Mouse (Mus musculus) midbrain, embryonic 13.5 days (tissue): Measurements from ENCODE around the gene Ndufa4l2. TPM values are rescaled to one million over a fixed set of nuclear protein-coding genes. Genes with fewer than 3 reads are reported as not detected.

Source experiments
- ATAC-seq: fragments of 200-750 bp; cut with Nextera tagmentation; 2 replicates; pipeline ENCODE4 v1.8.0; 2017; ENCODE audit warnings: mild to moderate bottlenecking, moderate TSS enrichment, moderate library complexity
- H3K27ac ChIP-seq: fragments of 300-500 bp; sonication (generic); 2 replicates; pipeline ENCODE4 v1.5.1; 2015; ENCODE audit warnings: inconsistent platforms, mild to moderate bottlenecking, moderate library complexity
- H3K27me3 ChIP-seq: fragments of 300-500 bp; sonication (generic); 2 replicates; pipeline ENCODE4 v1.6.1; 2015; ENCODE audit warnings: mild to moderate bottlenecking, inconsistent platforms
- H3K36me3 ChIP-seq: fragments of 300-500 bp; sonication (generic); 2 replicates; pipeline ENCODE4 v1.6.1; 2015; ENCODE audit warnings: mild to moderate bottlenecking, inconsistent platforms
- H3K4me1 ChIP-seq: fragments of 300-500 bp; sonication (generic); replicated peaks from 2 replicates; pipeline ENCODE4 v1.6.1; 2015; ENCODE audit warnings: inconsistent platforms
- H3K4me2 ChIP-seq: fragments of 300-500 bp; sonication (generic); replicated peaks from 2 replicates; pipeline ENCODE4 v1.6.1; 2015; ENCODE audit warnings: moderate library complexity, mild to moderate bottlenecking, inconsistent platforms
- H3K4me3 ChIP-seq: fragments of 300-500 bp; sonication (generic); replicated peaks from 2 replicates; pipeline ENCODE4 v1.5.1; 2015; ENCODE audit warnings: mild to moderate bottlenecking, inconsistent platforms
- H3K9ac ChIP-seq: fragments of 300-500 bp; sonication (generic); replicated peaks from 2 replicates; pipeline ENCODE4 v1.6.1; 2015; ENCODE audit warnings: mild to moderate bottlenecking, inconsistent platforms
- H3K9me3 ChIP-seq: fragments of 300-500 bp; sonication (generic); 2 replicates; pipeline ENCODE4 v1.6.1; 2016; ENCODE audit warnings: mild to moderate bottlenecking, inconsistent platforms
- WGBS: fragments of 180-500 bp; shearing (Covaris S2); methylation state at CpG from one replicate; pipeline ENCODE4 v1.1.7; 2015; 5-methylcytosine and 5-hydroxymethylcytosine counted together
- polyA plus RNA-seq: library from polyadenylated mRNA; unstranded; fragments of >200 nt; fragmentation: Nextera tagmentation; extraction: Ambion mirVana; gene quantifications from 2 replicates; pipeline ENCODE4 v1.2.1, GENCODE M21; 2015

Gene Ndufa4l2
- polyA plus RNA-seq, 1 experiment from 2014 or later, result 11.5 TPM

- peaks cover 36% of the 10 kb centered on the region for H3K27me3 ChIP-seq
- H3K36me3 ChIP-seq, result no peaks in the 10 kb centered on the region
- H3K4me2 ChIP-seq, result peak overlapping the region; percentile 82
- peak overlapping the region; percentile 97 for H3K27ac ChIP-seq
- H3K9ac ChIP-seq, result peak overlapping the region; percentile 70
- H3K4me3 ChIP-seq, result peak overlapping the region; percentile 45
- H3K9me3 ChIP-seq, result no peaks in the 10 kb centered on the region
- ATAC-seq, result peak; percentile 11
- WGBS, result under 1% methylated on average over 45 of the region's 46 CpGs
- H3K4me1 ChIP-seq, result peaks cover 91% of the 10 kb centered on the region
Observed at GRCm38 (mm10) chr10:127511634-127512306, 3.0 kb upstream of the Ndufa4l2 start.

DNA sequence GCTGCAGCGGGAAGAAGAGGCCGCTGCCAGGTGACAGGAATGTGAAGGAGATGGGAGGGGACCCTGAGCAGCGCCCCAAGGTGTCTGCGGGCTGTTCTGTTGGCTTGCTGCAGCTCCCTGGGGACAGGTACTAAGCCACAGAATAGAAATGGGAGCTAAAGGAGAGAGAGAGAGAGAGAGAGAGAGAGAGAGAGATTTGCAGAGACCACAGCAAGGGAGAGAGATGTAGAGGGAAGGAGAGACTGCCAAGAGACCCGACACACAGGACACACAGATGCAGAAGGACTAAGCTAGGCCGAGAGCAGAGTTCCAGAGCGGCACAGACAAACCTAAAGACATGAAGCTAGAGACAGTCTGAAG is 2.5 kb upstream of the Ndufa4l2 start:
- H3K4me3 ChIP-seq, result peak overlapping the region; percentile 45
- no peak for ATAC-seq
- peak overlapping the region; percentile 70 for H3K9ac ChIP-seq
- H3K4me2 ChIP-seq, result peak overlapping the region; percentile 82
- WGBS, result 1% methylated on average over 7 of the region's 7 CpGs
- peaks cover 96% of the 10 kb centered on the region for H3K4me1 ChIP-seq
- H3K36me3 ChIP-seq, result no peaks in the 10 kb centered on the region
- H3K9me3 ChIP-seq, result no peaks in the 10 kb centered on the region
- H3K27me3 ChIP-seq, result peaks cover 36% of the 10 kb centered on the region
- peak overlapping the region; percentile 97 for H3K27ac ChIP-seq

DNA sequence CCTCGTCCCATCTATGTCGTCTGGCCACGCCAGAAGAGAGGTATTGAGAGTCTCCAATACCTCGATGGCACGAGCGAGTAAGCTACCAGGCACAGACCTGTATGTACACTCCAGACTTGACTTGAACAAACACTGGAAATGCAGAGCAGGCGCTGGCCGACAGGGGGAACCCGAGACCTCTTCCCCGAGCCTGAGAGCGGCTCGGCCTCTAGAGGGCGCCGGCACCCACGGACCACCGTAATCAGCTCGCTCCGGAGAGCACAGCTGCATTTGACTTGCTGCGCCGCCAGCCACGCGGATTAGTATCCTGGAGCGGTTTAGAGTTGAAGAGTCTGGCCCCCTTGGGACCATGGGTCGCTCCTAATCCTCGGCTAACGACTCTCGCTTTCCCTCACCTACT is 2.0 kb upstream of the Ndufa4l2 start:
- peaks cover 96% of the 10 kb centered on the region for H3K4me1 ChIP-seq
- peaks cover 4% of the 10 kb centered on the region; the same call in 1 of the 2 replicates for H3K36me3 ChIP-seq
- H3K4me2 ChIP-seq, result peak overlapping the region; percentile 82
- peak overlapping the region; percentile 97 for H3K27ac ChIP-seq
- WGBS, result under 1% methylated on average over 27 of the region's 27 CpGs
- peak overlapping the region; percentile 70 for H3K9ac ChIP-seq
- peaks cover 36% of the 10 kb centered on the region for H3K27me3 ChIP-seq
- H3K4me3 ChIP-seq, result peak overlapping the region; percentile 45
- no peaks in the 10 kb centered on the region for H3K9me3 ChIP-seq
- ATAC-seq, result peak; percentile 32

- peaks cover 12% of the 10 kb centered on the region for H3K36me3 ChIP-seq
- H3K9me3 ChIP-seq, result no peaks in the 10 kb centered on the region
- WGBS, result under 1% methylated on average over 16 of the region's 16 CpGs
- peak; percentile 17; the same call in 1 of the 2 replicates for ATAC-seq
- peak overlapping the region; percentile 45 for H3K4me3 ChIP-seq
- peaks cover 44% of the 10 kb centered on the region for H3K27me3 ChIP-seq
- H3K4me1 ChIP-seq, result peaks cover 88% of the 10 kb centered on the region
- peak overlapping the region; percentile 43; the same call in 1 of the 2 replicates for H3K9ac ChIP-seq
- peak overlapping the region; percentile 97 for H3K27ac ChIP-seq
- peak overlapping the region; percentile 82 for H3K4me2 ChIP-seq
Observed at GRCm38 (mm10) chr10:127513501-127514091, 1.2 kb upstream of the Ndufa4l2 start.

GRCm38 (mm10) chr10:127514111-127514698 is 562 bp upstream of the Ndufa4l2 start:
- H3K4me3 ChIP-seq, result no peak overlapping the region
- no peak for ATAC-seq
- H3K27ac ChIP-seq, result peak overlapping the region; percentile 97; the same call in 1 of the 2 replicates
- no peaks in the 10 kb centered on the region for H3K9me3 ChIP-seq
- 14% methylated on average over 13 of the region's 13 CpGs for WGBS
- H3K27me3 ChIP-seq, result peaks cover 47% of the 10 kb centered on the region
- H3K36me3 ChIP-seq, result peaks cover 18% of the 10 kb centered on the region
- H3K4me1 ChIP-seq, result peaks cover 83% of the 10 kb centered on the region
- H3K9ac ChIP-seq, result no peak overlapping the region; the same call in 1 of the 2 replicates
- peak overlapping the region; percentile 82 for H3K4me2 ChIP-seq

DNA sequence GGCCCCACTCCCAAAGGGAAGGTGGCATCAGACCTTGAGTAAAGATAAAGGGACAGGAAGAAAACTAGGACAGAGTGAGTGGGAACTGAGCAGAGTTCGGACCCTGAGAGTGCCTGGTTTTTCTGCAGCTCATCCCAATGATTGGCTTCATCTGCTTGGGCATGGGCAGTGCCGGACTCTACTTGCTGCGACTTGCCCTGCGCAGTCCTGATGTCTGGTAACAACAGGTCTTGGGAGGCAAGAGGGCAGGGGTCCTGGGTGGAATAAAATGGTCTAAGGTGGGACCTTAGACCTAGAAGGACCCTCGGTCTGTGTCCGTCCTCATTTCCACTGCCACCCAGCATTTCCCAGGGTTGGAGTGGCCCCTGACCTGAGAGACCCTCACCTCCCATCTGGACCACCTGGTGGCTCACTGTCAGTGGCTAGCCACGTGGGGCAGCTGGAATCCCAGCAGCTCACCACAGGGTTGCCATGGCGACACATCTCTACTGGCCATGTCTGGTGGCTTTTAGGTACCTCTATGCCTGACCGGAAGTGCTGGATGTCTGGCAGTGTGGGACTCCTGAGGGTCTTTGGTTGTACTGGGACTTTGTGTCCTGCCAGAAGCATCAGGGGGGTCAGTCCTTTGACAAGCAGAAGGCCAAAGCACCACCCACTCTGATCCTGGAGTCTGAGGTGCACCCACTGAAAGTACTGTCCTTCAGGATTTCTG is 660 bp downstream of the Ndufa4l2 start:
- no peak for ATAC-seq
- H3K27ac ChIP-seq, result no peak overlapping the region
- peaks cover 72% of the 10 kb centered on the region for H3K4me1 ChIP-seq
- no peak overlapping the region for H3K4me3 ChIP-seq
- H3K36me3 ChIP-seq, result peaks cover 22% of the 10 kb centered on the region
- WGBS, result 24% methylated on average over 9 of the region's 9 CpGs
- H3K4me2 ChIP-seq, result no peak overlapping the region; the same call in 1 of the 2 replicates
- peaks cover 49% of the 10 kb centered on the region for H3K27me3 ChIP-seq
- H3K9me3 ChIP-seq, result no peaks in the 10 kb centered on the region
- 0 out of 2 replicates have a peak overlapping the region, but pooled peaks have one; percentile 16 for H3K9ac ChIP-seq

DNA sequence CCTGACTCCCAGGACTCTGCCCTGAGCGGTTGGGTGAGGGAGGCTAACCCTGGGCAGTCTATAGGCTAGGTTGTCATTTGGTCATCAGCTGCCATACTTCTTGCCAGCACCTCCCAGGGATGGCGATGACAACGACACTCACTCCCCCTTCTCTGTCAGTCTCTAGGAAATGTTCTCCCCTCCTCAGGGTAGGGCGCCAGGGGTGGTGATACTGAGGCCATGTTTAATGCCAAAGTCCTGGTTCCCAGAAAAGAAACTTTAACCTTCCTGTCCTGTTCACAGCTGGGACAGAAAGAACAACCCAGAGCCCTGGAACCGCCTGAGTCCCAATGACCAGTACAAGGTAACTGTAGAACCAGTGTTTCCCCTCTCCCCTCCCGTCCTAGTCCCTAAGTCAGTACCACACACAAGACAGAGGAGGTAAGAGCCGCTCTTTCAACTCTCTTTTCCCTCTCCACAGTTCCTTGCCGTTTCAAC is 1.3 kb downstream of the Ndufa4l2 start:
- Histone ChIP-seq H3K4me2 (peak overlapping the region; percentile 42), H3K9me3 (no peaks in the 10 kb centered on the region), H3K27ac (peak overlapping the region; percentile 6; the same call in 1 of the 2 replicates), H3K9ac (0 out of 2 replicates have a peak overlapping the region, but pooled peaks have one; percentile 16), H3K36me3 (peaks cover 22% of the 10 kb centered on the region), H3K27me3 (peaks cover 54% of the 10 kb centered on the region), H3K4me3 (no peak overlapping the region), H3K4me1 (peaks cover 72% of the 10 kb centered on the region)
- ATAC-seq, result no peak
- 17% methylated on average over 8 of the region's 8 CpGs for WGBS

- Histone ChIP-seq H3K4me3 (no peak overlapping the region), H3K9me3 (no peaks in the 10 kb centered on the region), H3K27me3 (peaks cover 54% of the 10 kb centered on the region), H3K9ac (no peak overlapping the region; the same call in 1 of the 2 replicates), H3K4me1 (peaks cover 72% of the 10 kb centered on the region), H3K27ac (no peak overlapping the region), H3K4me2 (peak overlapping the region; percentile 42), H3K36me3 (peaks cover 22% of the 10 kb centered on the region)
- 6% methylated on average over 30 of the region's 30 CpGs for WGBS
- no peak for ATAC-seq
Observed at GRCm38 (mm10) chr10:127516576-127517260, 2.0 kb downstream of the Ndufa4l2 start.

GRCm38 (mm10) chr10:127517941-127518340 is 3.2 kb downstream of the Ndufa4l2 start:
- H3K36me3 ChIP-seq, result peaks cover 22% of the 10 kb centered on the region
- ATAC-seq, result no peak
- peaks cover 54% of the 10 kb centered on the region for H3K27me3 ChIP-seq
- H3K9ac ChIP-seq, result no peak overlapping the region
- H3K9me3 ChIP-seq, result no peaks in the 10 kb centered on the region
- WGBS, result 95% methylated on average over 22 of the region's 22 CpGs
- no peak overlapping the region for H3K4me3 ChIP-seq
- H3K4me2 ChIP-seq, result no peak overlapping the region
- H3K27ac ChIP-seq, result no peak overlapping the region
- H3K4me1 ChIP-seq, result peaks cover 65% of the 10 kb centered on the region

DNA sequence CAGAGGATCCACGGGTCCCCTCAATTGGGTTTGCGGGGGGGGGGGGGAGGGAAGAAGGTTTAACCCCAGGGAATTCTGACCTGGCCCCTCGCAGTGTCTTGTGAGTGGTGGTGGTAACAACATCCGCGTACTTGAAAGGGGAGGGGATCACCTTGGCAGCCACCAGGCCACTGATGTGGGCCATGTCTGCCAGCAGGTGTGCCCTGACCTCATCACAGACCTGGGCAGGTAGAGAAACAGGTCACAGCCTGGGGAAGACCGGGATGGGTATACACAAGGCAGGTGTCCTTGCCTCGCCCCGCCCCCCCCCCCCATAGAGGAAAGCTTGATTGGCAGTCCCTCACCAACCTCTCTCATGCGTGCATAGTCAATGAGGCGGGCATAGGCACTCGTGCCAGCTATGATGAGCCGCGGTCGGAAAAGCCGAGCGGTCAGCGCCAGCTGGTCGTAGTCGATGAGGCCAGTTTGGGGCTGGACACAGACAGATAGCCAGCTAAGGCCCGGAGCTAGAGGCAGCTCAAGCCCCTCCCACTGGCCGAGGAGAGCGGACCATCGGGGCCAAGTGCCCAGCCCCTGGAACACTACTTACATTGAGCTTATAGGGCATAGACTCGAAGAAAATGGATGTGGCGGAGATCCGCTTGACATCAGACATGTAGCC is 4.4 kb downstream of the Ndufa4l2 start:
- no peak overlapping the region for H3K27ac ChIP-seq
- WGBS, result 95% methylated on average over 25 of the region's 26 CpGs
- peaks cover 22% of the 10 kb centered on the region for H3K36me3 ChIP-seq
- no peak overlapping the region for H3K9ac ChIP-seq
- H3K4me1 ChIP-seq, result peaks cover 55% of the 10 kb centered on the region
- no peak for ATAC-seq
- no peak overlapping the region for H3K4me3 ChIP-seq
- peaks cover 60% of the 10 kb centered on the region for H3K27me3 ChIP-seq
- no peak overlapping the region for H3K4me2 ChIP-seq
- no peaks in the 10 kb centered on the region for H3K9me3 ChIP-seq
